Mouse (Mus musculus): ENCODE results near the gene Slc35a5.

- TF ChIP-seq CTCF (IDR thresholded peaks at IDR 0.05) (no peak), EP300 (IDR thresholded peaks at IDR 0.05) (no peak)
These were observed 65.3 kb downstream of the Slc35a5 start, which contains the start of gene Ccdc80 for GRCm38 (mm10) chr16:45093137-45093731.

All from lung, postnatal 0 days (tissue).